Mouse (Mus musculus) MEL (cell line): Measurements from ENCODE around the gene Gm5622. TPM values are rescaled to one million over a fixed set of nuclear protein-coding genes. Genes with fewer than 3 reads are reported as not detected.
"Not testable (repeated sequence)": the region's sequence is repeated elsewhere in the genome, so short reads cannot be mapped to it uniquely, and the experiment has no call there.

Experiments used
- DNase-seq: peaks from one replicate; pipeline ENCODE4 v3.0.0; 2011; ENCODE audit warnings: low read depth, low spot score
- H3K27ac ChIP-seq: 2 replicates; pipeline ENCODE4 v1.5.1; 2012; ENCODE audit warnings: low read depth, mild to moderate bottlenecking, control low read depth, low read length, moderate library complexity; ENCODE audit not compliant: control insufficient read depth
- H3K27me3 ChIP-seq, 2 experiments: fragments of 150-350 bp in 1 of 2; sonication (generic) in 1 of 2; 2 replicates each; pipeline ENCODE4 v1.6.1; 2012; ENCODE audit warnings: low read length in 2 of 2, mild to moderate bottlenecking in 2 of 2, improper control_type of control experiment in 1 of 2, moderate library complexity in 1 of 2; ENCODE audit not compliant: insufficient read depth in 2 of 2, control insufficient read depth in 1 of 2
- H3K36me3 ChIP-seq, 2 experiments: 2 replicates each; pipeline ENCODE4 v1.6.1; 2012 to 2014; ENCODE audit warnings: low read length in 2 of 2, improper control_type of control experiment in 1 of 2, inconsistent platforms in 1 of 2, mild to moderate bottlenecking in 1 of 2; ENCODE audit not compliant: insufficient read depth in 2 of 2, control insufficient read depth in 1 of 2
- H3K4me1 ChIP-seq, 2 experiments: fragments of 150-350 bp in 1 of 2; sonication (generic) in 1 of 2; 2 replicates each; pipeline ENCODE4 v1.6.1; 2012; ENCODE audit warnings: low read length in 2 of 2, improper control_type of control experiment in 1 of 2, mild to moderate bottlenecking in 1 of 2; ENCODE audit not compliant: insufficient read depth in 2 of 2, control insufficient read depth in 1 of 2
- H3K4me3 ChIP-seq, 2 experiments: fragments of 150-350 bp in 1 of 2; sonication (generic) in 1 of 2; 2 replicates each; pipeline ENCODE4 v1.5.1; 2012; ENCODE audit warnings: low read depth in 2 of 2, low read length in 2 of 2, mild to moderate bottlenecking in 2 of 2, moderate library complexity in 2 of 2, control low read depth in 1 of 2, improper control_type of control experiment in 1 of 2; ENCODE audit not compliant: control insufficient read depth in 1 of 2, insufficient read depth in 1 of 2
- H3K79me2 ChIP-seq: 2 replicates; pipeline ENCODE4 v1.6.1; 2012; ENCODE audit warnings: mild to moderate bottlenecking, low read length, moderate library complexity; ENCODE audit not compliant: control insufficient read depth, poor library complexity, insufficient read depth
- H3K9ac ChIP-seq: 2 replicates; pipeline ENCODE4 v1.6.1; 2012; ENCODE audit warnings: low read depth, mild to moderate bottlenecking, control low read depth, low read length, moderate library complexity; ENCODE audit not compliant: control insufficient read depth, poor library complexity, severe bottlenecking
- H3K9me3 ChIP-seq: fragments of 150-350 bp; sonication (generic); replicated peaks from 2 replicates; pipeline ENCODE4 v1.6.1; 2012; ENCODE audit warnings: mild to moderate bottlenecking, low read length, improper control_type of control experiment, moderate library complexity; ENCODE audit not compliant: insufficient read depth
- ELF1 ChIP-seq: IDR thresholded peaks from 2 replicates; pipeline ENCODE4 v1.6.1; 2014; ENCODE audit warnings: low read depth, mild to moderate bottlenecking, inconsistent platforms, low read length, improper control_type of control experiment, moderate library complexity
- EP300 ChIP-seq, 2 experiments: IDR thresholded peaks; 2 replicates each; pipeline ENCODE4 v1.6.1; 2011; ENCODE audit warnings: improper control_type of control experiment in 2 of 2, low read length in 2 of 2, low read depth in 1 of 2, mild to moderate bottlenecking in 1 of 2
- GABPA ChIP-seq: IDR thresholded peaks from 2 replicates; pipeline ENCODE4 v1.6.1; 2012; ENCODE audit warnings: low read depth, mild to moderate bottlenecking, inconsistent platforms, low read length, improper control_type of control experiment, moderate library complexity
- GATA1 ChIP-seq: IDR thresholded peaks from 2 replicates; pipeline ENCODE4 v1.6.1; 2011; ENCODE audit warnings: low read depth, low read length, improper control_type of control experiment
- MAFK ChIP-seq: IDR thresholded peaks from 2 replicates; pipeline ENCODE4 v1.6.1; 2011; ENCODE audit warnings: low read depth, mild to moderate bottlenecking, low read length, improper control_type of control experiment, borderline replicate concordance
- NELFE ChIP-seq: IDR thresholded peaks from 2 replicates; pipeline ENCODE4 v1.6.1; 2011; ENCODE audit warnings: low read depth, low read length, improper control_type of control experiment
- NRF1 ChIP-seq: IDR thresholded peaks from 2 replicates; pipeline ENCODE4 v1.6.1; 2014; ENCODE audit warnings: low read depth, mild to moderate bottlenecking, inconsistent platforms, low read length, improper control_type of control experiment, moderate library complexity; ENCODE audit not compliant: poor library complexity, insufficient read depth, severe bottlenecking
- RAD21 ChIP-seq: IDR thresholded peaks from 2 replicates; pipeline ENCODE4 v1.6.1; 2011; ENCODE audit warnings: mild to moderate bottlenecking, low read depth, low read length, improper control_type of control experiment
- RCOR1 ChIP-seq: IDR thresholded peaks from 2 replicates; pipeline ENCODE4 v1.6.1; 2012; ENCODE audit warnings: low read depth, mild to moderate bottlenecking, inconsistent platforms, low read length, improper control_type of control experiment
- SIN3A ChIP-seq: IDR thresholded peaks from 2 replicates; pipeline ENCODE4 v1.6.1; 2012; ENCODE audit warnings: low read length, improper control_type of control experiment, inconsistent platforms
- TBP ChIP-seq: IDR thresholded peaks from 2 replicates; pipeline ENCODE4 v1.8.0; 2011; ENCODE audit warnings: low read depth, low read length, improper control_type of control experiment
- ZC3H11A ChIP-seq: IDR thresholded peaks from 2 replicates; pipeline ENCODE4 v1.6.1; 2012; ENCODE audit warnings: low read depth, mild to moderate bottlenecking, inconsistent platforms, low read length, improper control_type of control experiment
- ZKSCAN1 ChIP-seq: IDR thresholded peaks from 2 replicates; pipeline ENCODE4 v1.6.1; 2012; ENCODE audit warnings: low read depth, mild to moderate bottlenecking, inconsistent platforms, low read length, improper control_type of control experiment, moderate library complexity
- ZNF384 ChIP-seq: IDR thresholded peaks from 2 replicates; pipeline ENCODE4 v1.6.1; 2012; ENCODE audit warnings: low read depth, mild to moderate bottlenecking, inconsistent platforms, low read length, improper control_type of control experiment
- polyA plus RNA-seq, 2 experiments: library from polyadenylated mRNA; stranded (reverse) in 1 of 2; unstranded in 1 of 2; fragments of >175 nt in 1 of 2; fragments of >200 nt in 1 of 2; gene quantifications; 2 replicates each; pipeline versions ENCODE4 v1.2.1 to v1.2.4; 2012; ENCODE audit warnings: low replicate concordance in 2 of 2, low read depth in 1 of 2; ENCODE audit not compliant: insufficient read length in 2 of 2, insufficient read depth in 1 of 2, missing spikeins in 1 of 2
- total RNA-seq: library from RNA; depleted of rRNA; stranded (reverse); fragments of 300-350 nt; gene quantifications from 2 replicates; pipeline ENCODE4 v1.2.3, GENCODE M21; 2012; rRNA removed

Gene Gm5622
- total RNA-seq (not detected in 2 replicates), polyA plus RNA-seq (not detected)

DNA sequence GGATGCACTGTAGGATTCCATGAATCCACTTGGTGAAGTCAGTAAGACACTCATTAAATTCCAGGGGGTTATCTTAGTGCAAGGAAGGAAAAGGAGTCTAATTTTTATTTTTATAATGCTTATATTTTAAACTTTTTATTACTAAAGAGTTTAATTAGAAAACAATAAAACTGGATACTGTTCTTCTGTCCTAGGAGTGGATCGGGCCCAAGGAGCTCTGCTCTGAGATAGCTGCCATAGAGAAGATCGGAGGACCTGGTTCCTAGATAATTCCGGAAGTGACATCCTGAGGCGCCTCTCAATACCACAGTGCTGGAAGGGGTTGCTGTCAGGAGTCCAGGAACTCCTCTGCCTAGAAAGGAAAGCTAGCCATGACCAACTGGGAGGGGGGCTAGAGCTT is at the start of gene Gm5622:
Gm5622 (plus strand) TSS at position 301 of the 400 bp plus-strand sequence.
- H3K27ac ChIP-seq: no peak within 1 kb of the TSS

DNA sequence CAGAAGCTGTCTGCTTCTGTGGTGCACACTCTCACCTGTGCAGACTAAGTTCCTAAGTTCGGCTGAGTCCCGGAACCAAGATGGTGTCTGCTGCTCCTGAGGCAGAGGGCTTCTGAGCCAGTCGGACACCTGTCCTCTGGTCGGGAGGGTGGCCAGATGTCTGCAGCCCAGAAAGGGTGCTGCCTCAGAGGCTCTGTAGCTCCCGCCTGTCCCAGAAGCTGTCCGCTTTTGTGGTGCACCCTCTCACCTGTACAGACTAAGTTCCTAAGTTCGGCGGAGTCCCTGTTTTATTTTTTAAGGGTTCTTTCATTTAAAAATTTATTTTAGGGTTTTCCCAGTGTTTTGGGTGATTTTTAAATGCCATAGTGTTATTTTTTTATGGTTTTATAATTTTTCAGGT is 45.2 kb upstream of the Gm5622 start:
- Histone ChIP-seq H3K4me3 (no peak overlapping the region), H3K9me3 (no peaks in the 10 kb centered on the region), H3K27ac (no peak overlapping the region), H3K9ac (no peak overlapping the region), H3K36me3 (no peaks in the 10 kb centered on the region), H3K4me1 (no peaks in the 10 kb centered on the region), H3K27me3 (no peaks in the 10 kb centered on the region), H3K79me2 (no peaks in the 10 kb centered on the region)
- TF ChIP-seq GABPA: no peak
- no peak for TF ChIP-seq ZKSCAN1
- TF ChIP-seq EP300 (IDR thresholded peaks at IDR 0.05; ENCODE audit: low read depth in 1 of 2, low read length in 2 of 2): no peak
- TF ChIP-seq GATA1: no peak
- no peak for TF ChIP-seq SIN3A
- no peak for TF ChIP-seq MAFK
- no peak for TF ChIP-seq NRF1
- TF ChIP-seq RCOR1: no peak
- TF ChIP-seq RAD21: no peak
- TF ChIP-seq NELFE: no peak
- DNase-seq: no peak

More for the DNA sequence above, at the start of gene Gm5622:
- no peak for DNase-seq
- Histone ChIP-seq H3K27me3 (no peaks in the 10 kb centered on the region), H3K9me3 (no peaks in the 10 kb centered on the region), H3K4me3 (no peak within 1 kb of the TSS), H3K9ac (no peak within 1 kb of the TSS), H3K36me3 (no peaks in the 10 kb centered on the region), H3K4me1 (no peaks in the 10 kb centered on the region), H3K79me2 (no peaks in the 10 kb centered on the region)
- TF ChIP-seq TBP (no peak), NELFE (no peak), ZNF384 (no peak), ZC3H11A (no peak), ELF1 (no peak)

DNA sequence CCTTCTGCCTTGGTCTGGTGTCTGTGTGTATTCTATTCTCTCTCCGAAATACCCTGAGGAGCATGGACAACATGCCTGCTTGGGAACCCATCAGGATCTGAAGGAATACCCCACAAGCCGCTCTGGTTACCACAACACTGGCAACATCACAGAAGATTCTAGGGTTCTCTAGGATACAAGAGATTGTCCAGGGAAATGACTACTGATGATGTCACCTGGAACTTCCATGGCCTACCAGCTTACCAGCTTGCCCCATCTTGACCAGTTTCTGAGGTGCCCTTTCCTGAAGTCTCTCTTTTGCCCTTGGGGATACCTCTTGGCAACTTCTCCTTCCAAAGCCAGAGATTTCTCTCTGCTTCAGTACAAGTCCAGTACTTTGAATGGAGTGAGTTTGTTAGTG is 21.4 kb downstream of the Gm5622 start, which contains the start of gene Gm17175:
Gm17175 (minus strand) TSS at position 101 of the 400 bp plus-strand sequence.
- H3K9me3 ChIP-seq, DNase-seq, H3K36me3 ChIP-seq, H3K4me1 ChIP-seq, H3K4me3 ChIP-seq, H3K79me2 ChIP-seq, H3K27me3 ChIP-seq, H3K9ac ChIP-seq, H3K27ac ChIP-seq: not testable (repeated sequence)

DNA sequence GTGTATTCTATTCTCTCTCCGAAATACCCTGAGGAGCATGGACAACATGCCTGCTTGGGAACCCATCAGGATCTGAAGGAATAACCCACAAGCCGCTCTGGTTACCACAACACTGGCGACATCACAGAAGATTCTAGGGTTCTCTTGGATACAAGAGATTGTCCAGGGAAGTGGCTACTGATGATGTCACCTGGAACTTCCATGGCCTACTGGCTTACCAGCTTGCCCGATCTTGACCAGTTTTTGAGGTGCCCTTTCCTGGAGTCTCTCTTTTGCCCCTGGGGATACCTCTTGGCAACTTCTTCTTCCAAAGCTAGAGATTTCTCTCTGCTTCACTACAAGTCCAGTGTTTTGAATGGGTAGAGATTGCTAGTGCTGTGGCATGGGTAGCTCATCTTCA is 39.4 kb downstream of the Gm5622 start, which contains the start of gene Gm17174:
Gm17174 (minus strand) TSS at position 101 of the 400 bp plus-strand sequence.
- H3K4me3 ChIP-seq, H3K9me3 ChIP-seq, H3K27me3 ChIP-seq, H3K27ac ChIP-seq, DNase-seq, H3K36me3 ChIP-seq, H3K79me2 ChIP-seq, H3K9ac ChIP-seq, H3K4me1 ChIP-seq: not testable (repeated sequence)
